Mouse (Mus musculus): ENCODE results near the gene Ptprh. TPM values are rescaled to one million over a fixed set of nuclear protein-coding genes. Genes with fewer than 3 reads are reported as not detected.

The Ptprh gene
- polyA plus RNA-seq, 1 experiment, result not detected

- Histone ChIP-seq H3K27ac (ENCODE audit: insufficient read depth, low read depth, low read length) (no peak overlapping the region), H3K4me3 (ENCODE audit: insufficient read depth, low read depth, low read length) (no peak overlapping the region), H3K4me1 (ENCODE audit: control insufficient read depth, insufficient read depth, low read length) (no peaks in the 10 kb centered on the region)
- TF ChIP-seq POLR2A (IDR thresholded peaks at IDR 0.05; ENCODE audit: insufficient read depth, low read depth, low read length), result no peak
- no peak for TF ChIP-seq CTCF (IDR thresholded peaks at IDR 0.05; ENCODE audit: insufficient read depth, low read depth, low read length)
- 79% methylated on average over 4 of the region's 4 CpGs for WGBS
These were observed 32.3 kb upstream of the Ptprh start for GRCm38 (mm10) chr7:4636179-4636578.

- Histone ChIP-seq H3K4me3 (ENCODE audit: insufficient read depth, low read depth, low read length) (no peak within 1 kb of the TSS), H3K27ac (ENCODE audit: insufficient read depth, low read depth, low read length) (no peak within 1 kb of the TSS), H3K4me1 (ENCODE audit: control insufficient read depth, insufficient read depth, low read length) (no peaks in the 10 kb centered on the region)
- TF ChIP-seq POLR2A (IDR thresholded peaks at IDR 0.05; ENCODE audit: insufficient read depth, low read depth, low read length), result no peak
- no peak for TF ChIP-seq CTCF (IDR thresholded peaks at IDR 0.05; ENCODE audit: insufficient read depth, low read depth, low read length)
- 88% methylated on average over 4 of the region's 4 CpGs for WGBS
These were observed 27.2 kb upstream of the Ptprh start, which contains the start of gene Tmem86b for GRCm38 (mm10) chr7:4631031-4631430. TSS of gene Tmem86b (minus strand) at chr7:4631422.

GRCm38 (mm10) chr7:4630198-4630597, 26.4 kb upstream of the Ptprh start:
- Histone ChIP-seq H3K27ac (ENCODE audit: insufficient read depth, low read depth, low read length) (no peak overlapping the region), H3K4me3 (ENCODE audit: insufficient read depth, low read depth, low read length) (no peak overlapping the region), H3K4me1 (ENCODE audit: control insufficient read depth, insufficient read depth, low read length) (no peaks in the 10 kb centered on the region)
- TF ChIP-seq POLR2A (IDR thresholded peaks at IDR 0.05; ENCODE audit: insufficient read depth, low read depth, low read length) (no peak), CTCF (IDR thresholded peaks at IDR 0.05; ENCODE audit: insufficient read depth, low read depth, low read length) (no peak)
- WGBS, result 96% methylated on average over 1 of the region's 1 CpGs

- 84% methylated on average over 5 of the region's 5 CpGs for WGBS
- no peak for TF ChIP-seq CTCF (IDR thresholded peaks at IDR 0.05; ENCODE audit: insufficient read depth, low read depth, low read length)
- TF ChIP-seq POLR2A (IDR thresholded peaks at IDR 0.05; ENCODE audit: insufficient read depth, low read depth, low read length), result no peak
- H3K4me1 ChIP-seq (ENCODE audit: control insufficient read depth, insufficient read depth, low read length), result no peaks in the 10 kb centered on the region
- no peak overlapping the region for H3K27ac ChIP-seq (ENCODE audit: insufficient read depth, low read depth, low read length)
- H3K4me3 ChIP-seq (ENCODE audit: insufficient read depth, low read depth, low read length), result no peak overlapping the region
These were observed 25.7 kb upstream of the Ptprh start for GRCm38 (mm10) chr7:4629586-4629985.

- Histone ChIP-seq H3K4me1 (ENCODE audit: control insufficient read depth, insufficient read depth, low read length) (no peaks in the 10 kb centered on the region), H3K4me3 (ENCODE audit: insufficient read depth, low read depth, low read length) (no peak overlapping the region), H3K27ac (ENCODE audit: insufficient read depth, low read depth, low read length) (no peak overlapping the region)
- 90% methylated on average over 2 of the region's 2 CpGs for WGBS
- no peak for TF ChIP-seq CTCF (IDR thresholded peaks at IDR 0.05; ENCODE audit: insufficient read depth, low read depth, low read length)
- no peak for TF ChIP-seq POLR2A (IDR thresholded peaks at IDR 0.05; ENCODE audit: insufficient read depth, low read depth, low read length)
These were observed 22.1 kb upstream of the Ptprh start for GRCm38 (mm10) chr7:4625928-4626327.

GRCm38 (mm10) chr7:4624343-4624742, 20.5 kb upstream of the Ptprh start:
- H3K27ac ChIP-seq (ENCODE audit: insufficient read depth, low read depth, low read length), result no peak overlapping the region
- TF ChIP-seq CTCF (IDR thresholded peaks at IDR 0.05; ENCODE audit: insufficient read depth, low read depth, low read length), result no peak
- no peak for TF ChIP-seq POLR2A (IDR thresholded peaks at IDR 0.05; ENCODE audit: insufficient read depth, low read depth, low read length)
- no peak overlapping the region for H3K4me3 ChIP-seq (ENCODE audit: insufficient read depth, low read depth, low read length)
- no peaks in the 10 kb centered on the region for H3K4me1 ChIP-seq (ENCODE audit: control insufficient read depth, insufficient read depth, low read length)
- 63% methylated on average over 1 of the region's 1 CpGs for WGBS

- TF ChIP-seq POLR2A (IDR thresholded peaks at IDR 0.05; ENCODE audit: insufficient read depth, low read depth, low read length) (no peak), CTCF (IDR thresholded peaks at IDR 0.05; ENCODE audit: insufficient read depth, low read depth, low read length) (no peak)
- WGBS, result 12% methylated on average over 4 of the region's 4 CpGs
- Histone ChIP-seq H3K4me1 (ENCODE audit: control insufficient read depth, insufficient read depth, low read length) (no peaks in the 10 kb centered on the region), H3K27ac (ENCODE audit: insufficient read depth, low read depth, low read length) (no peak overlapping the region), H3K4me3 (ENCODE audit: insufficient read depth, low read depth, low read length) (no peak overlapping the region)
These were observed 19.8 kb upstream of the Ptprh start for GRCm38 (mm10) chr7:4623544-4624189.

GRCm38 (mm10) chr7:4619979-4620378, 16.1 kb upstream of the Ptprh start:
- TF ChIP-seq POLR2A (IDR thresholded peaks at IDR 0.05; ENCODE audit: insufficient read depth, low read depth, low read length) (no peak), CTCF (IDR thresholded peaks at IDR 0.05; ENCODE audit: insufficient read depth, low read depth, low read length) (no peak)
- H3K4me1 ChIP-seq (ENCODE audit: control insufficient read depth, insufficient read depth, low read length), result no peaks in the 10 kb centered on the region
- WGBS, result 34% methylated on average over 1 of the region's 1 CpGs
- no peak overlapping the region for H3K4me3 ChIP-seq (ENCODE audit: insufficient read depth, low read depth, low read length)
- no peak overlapping the region for H3K27ac ChIP-seq (ENCODE audit: insufficient read depth, low read depth, low read length)

GRCm38 (mm10) chr7:4613740-4614403, 10.0 kb upstream of the Ptprh start:
- 82% methylated on average over 14 of the region's 14 CpGs for WGBS
- H3K4me1 ChIP-seq (ENCODE audit: control insufficient read depth, insufficient read depth, low read length), result no peaks in the 10 kb centered on the region
- H3K27ac ChIP-seq (ENCODE audit: insufficient read depth, low read depth, low read length), result no peak overlapping the region
- H3K4me3 ChIP-seq (ENCODE audit: insufficient read depth, low read depth, low read length), result no peak overlapping the region
- no peak for TF ChIP-seq CTCF (IDR thresholded peaks at IDR 0.05; ENCODE audit: insufficient read depth, low read depth, low read length)
- TF ChIP-seq POLR2A (IDR thresholded peaks at IDR 0.05; ENCODE audit: insufficient read depth, low read depth, low read length), result no peak
